Comparison of ENCODE assay signal across 8 mouse cellular contexts in genomic region chr17:36257241-36257947, GRCm38 (mm10). TPM values are rescaled to one million over a fixed set of nuclear protein-coding genes. Genes with fewer than 3 reads are reported as not detected.
DNase-seq lines count a peak whose midpoint lies in the region; ATAC-seq lines count a peak whose summit lies in the region.

No protein-coding gene starts in this region.

- H3K9me3 ChIP-seq in intestine, embryonic 14.5 days (ENCODE audit: control insufficient read depth, low read length) = no peaks in the 10 kb centered on the region

- H3K36me3 ChIP-seq in intestine, embryonic 14.5 days (ENCODE audit: control insufficient read depth, insufficient read depth, low read length) = peaks cover 28% of the 10 kb centered on the region

- H3K27ac ChIP-seq in intestine, embryonic 14.5 days (ENCODE audit: low read depth) = peak overlapping the region; percentile 71

- ATAC-seq in intestine, embryonic 14.5 days (replicated peaks; ENCODE audit: low FRiP score, low TSS enrichment, low read depth) = peak; percentile 94
- peak; percentile 90 for ATAC-seq in megakaryocyte progenitor cell, adult 5-6 weeks (replicated peaks; ENCODE audit: poor library complexity)

- intact Hi-C loops in left cerebral cortex, postnatal 10 days (cut with DNase I) = no loop called here

- peak overlapping the region; percentile 77 for H3K9ac ChIP-seq in intestine, embryonic 14.5 days (ENCODE audit: low read length)

- WGBS in intestine, embryonic 14.5 days = under 1% methylated on average over 37 of the region's 37 CpGs

- peaks cover 5% of the 10 kb centered on the region; the same call in 1 of the 2 replicates for H3K4me1 ChIP-seq in intestine, embryonic 14.5 days (replicated peaks; ENCODE audit: control insufficient read depth, insufficient read depth, low read length)

- peak overlapping the region; percentile 76 for H3K4me3 ChIP-seq in intestine, embryonic 14.5 days (ENCODE audit: low read depth, low read length)

- H3K4me2 ChIP-seq in intestine, embryonic 14.5 days (ENCODE audit: low read length) = peak overlapping the region; percentile 54

- no peaks in the 10 kb centered on the region for H3K27me3 ChIP-seq in intestine, embryonic 14.5 days (replicated peaks; ENCODE audit: control insufficient read depth, insufficient read depth, low read length)

- peak; percentile 71 to 76 for DNase-seq in adrenal gland, adult 18-20 months (ENCODE audit: low spot score in 2 of 2)
- DNase-seq in embryo, embryonic 11 days = peak; percentile 87
- DNase-seq in gastrocnemius, postnatal 25 days = peak; percentile 76
- peak; percentile 87 for DNase-seq in intestine, embryonic 14.5 days (ENCODE audit: low spot score)
- peak; percentile 76 to 88 for DNase-seq in left cerebral cortex, postnatal 10 days (ENCODE audit: extremely low spot score in 1 of 2, low spot score in 2 of 2)
- peak; percentile 81 for DNase-seq in right cerebral cortex, postnatal 14 days
- DNase-seq in urinary bladder, postnatal 25 days (ENCODE audit: low spot score) = peak; percentile 68

RNA-seq across cellular contexts. Expression of gene Rpp21, which starts 0.5 kb away (rescaled TPM):
- total RNA-seq in adrenal gland, adult 18-20 months (2021) = 10 to 100 TPM; 38.5 to 39.4 TPM
- total RNA-seq in gastrocnemius, postnatal 25 days (2021) = 10 to 100 TPM; 30.3 to 35.9 TPM
- polyA plus RNA-seq in intestine, embryonic 14.5 days (2014; fragmentation: Nextera tagmentation; extraction: Ambion mirVana) = 156 and 158 TPM in 2 replicates
- total RNA-seq in left cerebral cortex, postnatal 10 days (2021) = 10 to 100 TPM; 43.0 to 51.8 TPM
- total RNA-seq in megakaryocyte progenitor cell, adult 5-6 weeks (2015) = 48.6 and 56.3 TPM in 2 replicates
- total RNA-seq in megakaryocyte progenitor cell, adult 5-6 weeks (2017) = 25.9 and 50.6 TPM in 2 replicates

RNA-seq across cellular contexts. Expression of gene Trim39, which starts 14.7 kb away (rescaled TPM):
- total RNA-seq in adrenal gland, adult 18-20 months (2021) = 10 to 100 TPM; 21.3 to 21.5 TPM
- total RNA-seq in gastrocnemius, postnatal 25 days (2021) = 1 to 10 TPM; 5.0 to 5.6 TPM
- polyA plus RNA-seq in intestine, embryonic 14.5 days (2014; fragmentation: Nextera tagmentation; extraction: Ambion mirVana) = 11.3 and 13.6 TPM in 2 replicates
- total RNA-seq in left cerebral cortex, postnatal 10 days (2021) = 10 to 100 TPM; 18.9 to 19.7 TPM
- total RNA-seq in megakaryocyte progenitor cell, adult 5-6 weeks (2015) = 13.2 and 14.1 TPM in 2 replicates
- total RNA-seq in megakaryocyte progenitor cell, adult 5-6 weeks (2017) = 15.3 and 16.3 TPM in 2 replicates

RNA-seq across cellular contexts. Expression of gene H2-M10.2, which starts 28.9 kb away (rescaled TPM):
- not detected for total RNA-seq in adrenal gland, adult 18-20 months (2021)
- not detected for total RNA-seq in gastrocnemius, postnatal 25 days (2021)
- polyA plus RNA-seq in intestine, embryonic 14.5 days (2014; fragmentation: Nextera tagmentation; extraction: Ambion mirVana) = not detected in 2 replicates
- not detected for total RNA-seq in left cerebral cortex, postnatal 10 days (2021)
- total RNA-seq in megakaryocyte progenitor cell, adult 5-6 weeks (2015) = not detected in 2 replicates
- not detected in 2 replicates for total RNA-seq in megakaryocyte progenitor cell, adult 5-6 weeks (2017)

Comparison
In these comparisons a context has a peak if more than half of its experiments do, and no peak if none do; other contexts are left out.
1. Peak in every context shown above with its lines: DNase-seq, ATAC-seq, H3K4me3 ChIP-seq and H3K27ac ChIP-seq.